Mouse (Mus musculus) splenic B cell, adult 2 months (primary cell): ENCODE results near the gene Serp2.

Source experiments
- DNase-seq: peaks from one replicate; pipeline ENCODE4 v3.0.0-alpha.2; 2011; ENCODE audit warnings: low read depth, low spot score
- H3K27me3 ChIP-seq: 2 replicates; pipeline ENCODE4 v1.6.1; 2012; ENCODE audit warnings: mild to moderate bottlenecking, low read length, moderate library complexity, mixed read lengths; ENCODE audit not compliant: control insufficient read depth, poor library complexity, insufficient read depth, severe bottlenecking
- H3K36me3 ChIP-seq: 2 replicates; pipeline ENCODE4 v1.6.1; 2012; ENCODE audit warnings: mild to moderate bottlenecking, low read length, moderate library complexity, mixed read lengths; ENCODE audit not compliant: control insufficient read depth, poor library complexity, insufficient read depth, severe bottlenecking

The Serp2 gene

DNA sequence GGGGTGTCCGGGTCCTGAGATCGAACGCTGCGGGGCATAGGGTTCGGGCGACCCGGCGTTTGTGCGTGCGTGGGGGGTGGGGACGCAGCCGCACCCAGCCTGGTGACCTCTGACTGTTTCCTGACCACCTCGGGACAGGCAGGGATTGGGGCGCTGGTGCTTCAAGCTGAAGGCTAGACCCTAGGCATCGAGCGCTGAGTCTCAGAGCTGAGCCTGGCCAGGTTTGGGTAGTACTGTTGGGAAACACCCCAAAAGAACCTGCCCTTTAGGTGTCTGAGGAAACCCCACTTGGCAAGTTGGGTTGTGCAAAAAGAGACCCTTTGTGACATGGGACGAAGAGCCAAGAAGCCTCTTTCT lies at the start of gene Serp2:
Serp2 (minus strand) TSS at position 38 of the 357 bp plus-strand sequence.
- Histone ChIP-seq H3K36me3 (no peaks in the 10 kb centered on the region), H3K27me3 (no peaks in the 10 kb centered on the region)
- DNase-seq, result no peak

DNA sequence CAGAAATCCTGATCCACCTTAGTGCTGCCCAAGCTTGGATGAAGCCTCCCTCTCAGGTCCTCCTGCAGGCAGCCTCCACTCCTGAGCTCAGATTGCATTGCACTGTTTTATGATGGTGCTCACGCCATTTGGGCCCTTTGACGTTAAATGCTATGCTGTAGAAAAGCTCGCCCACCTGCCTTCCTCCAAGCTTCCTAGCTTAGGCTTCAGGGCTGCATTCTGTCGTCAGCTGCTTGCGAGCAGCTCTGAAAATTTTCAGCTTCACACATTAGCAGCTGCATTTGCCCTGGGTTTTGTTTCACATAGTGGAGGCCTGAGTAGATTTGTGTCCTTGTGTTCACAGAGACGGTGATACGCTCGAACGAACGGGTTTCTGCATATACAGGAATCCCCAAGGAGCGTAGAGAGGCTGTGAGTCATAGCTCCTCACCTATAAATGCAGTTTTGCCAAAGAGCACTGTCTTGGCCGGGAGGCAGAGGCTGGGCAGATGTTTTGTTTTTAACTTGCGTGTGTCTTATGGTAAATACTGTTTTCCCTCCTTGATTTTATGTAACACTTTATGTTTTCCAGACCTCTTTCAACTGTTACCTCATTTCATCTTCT lies 49.3 kb upstream of the Serp2 start:
- DNase-seq, result no peak
- Histone ChIP-seq H3K27me3 (no peaks in the 10 kb centered on the region), H3K36me3 (no peaks in the 10 kb centered on the region)

DNA sequence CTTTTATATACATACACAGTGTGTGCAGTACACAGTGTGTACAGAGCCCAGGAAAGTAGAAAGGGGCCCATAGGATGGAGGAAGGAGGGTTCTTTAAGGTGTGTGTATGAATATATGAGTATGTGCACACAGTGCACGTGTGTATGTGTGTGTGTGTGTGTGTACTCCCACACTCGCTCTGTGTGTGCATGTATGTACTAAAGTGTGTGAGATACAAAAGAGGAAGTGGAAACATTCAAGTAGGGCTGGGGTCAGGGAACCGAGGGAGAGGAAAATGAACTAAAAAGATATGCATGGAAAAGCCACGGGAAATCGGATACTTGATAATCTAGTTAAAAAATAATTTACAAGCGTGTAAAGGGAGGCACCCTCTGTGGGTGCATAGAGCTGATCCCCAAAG lies 47.3 kb upstream of the Serp2 start:
- H3K27me3 ChIP-seq, result no peaks in the 10 kb centered on the region
- peak; percentile 44 for DNase-seq

GRCm38 (mm10) chr14:76601654-76602053 lies 45.0 kb upstream of the Serp2 start:
- no peak for DNase-seq
- H3K36me3 ChIP-seq, result no peaks in the 10 kb centered on the region
- no peaks in the 10 kb centered on the region for H3K27me3 ChIP-seq

More for the DNA sequence above, 47.3 kb upstream of the Serp2 start:
- H3K36me3 ChIP-seq, result no peaks in the 10 kb centered on the region

GRCm38 (mm10) chr14:76600391-76600790 lies 43.7 kb upstream of the Serp2 start:
- no peaks in the 10 kb centered on the region for H3K27me3 ChIP-seq
- H3K36me3 ChIP-seq, result no peaks in the 10 kb centered on the region
- no peak for DNase-seq

GRCm38 (mm10) chr14:76599706-76600105 lies 43.0 kb upstream of the Serp2 start:
- DNase-seq, result no peak
- no peaks in the 10 kb centered on the region for H3K27me3 ChIP-seq

DNA sequence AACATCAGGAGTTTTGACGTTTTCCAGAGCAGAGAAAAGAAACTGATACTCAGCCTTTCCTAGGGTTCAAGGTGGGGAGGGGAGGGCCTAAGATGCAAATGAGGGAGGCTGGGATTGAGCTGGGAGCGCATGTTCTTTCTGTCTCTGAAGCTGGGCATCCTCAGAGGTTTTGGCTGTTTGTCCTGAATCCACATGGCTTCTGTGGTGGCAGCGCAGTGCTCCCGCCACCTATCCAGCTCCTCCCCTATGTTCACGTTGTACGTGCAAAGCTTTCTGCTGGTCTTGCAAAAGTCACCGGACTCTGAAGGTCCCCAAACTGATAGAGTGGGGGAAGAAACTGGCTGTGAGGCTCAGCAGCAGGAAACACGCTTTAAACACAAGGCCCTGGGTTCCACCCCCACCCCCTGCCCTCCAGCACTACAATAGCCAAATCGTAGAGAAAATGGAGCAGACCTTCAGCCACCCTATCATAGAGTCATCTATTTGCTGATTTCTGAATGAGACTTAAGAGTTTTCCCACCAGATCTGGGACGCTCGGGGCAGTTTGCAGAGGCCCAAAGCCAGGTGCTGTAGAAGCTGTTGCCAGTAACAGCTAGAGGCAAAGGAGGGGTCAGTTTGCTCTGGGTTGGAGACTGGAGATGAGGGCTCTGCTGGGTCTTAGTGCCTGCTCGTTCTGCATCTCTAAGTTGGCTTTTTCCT lies 42.0 kb upstream of the Serp2 start:
- peak; percentile 40 for DNase-seq
- H3K36me3 ChIP-seq, result no peaks in the 10 kb centered on the region
- H3K27me3 ChIP-seq, result no peaks in the 10 kb centered on the region

More at GRCm38 (mm10) chr14:76599706-76600105, 43.0 kb upstream of the Serp2 start:
- H3K36me3 ChIP-seq, result no peaks in the 10 kb centered on the region

GRCm38 (mm10) chr14:76597751-76598150 lies 41.1 kb upstream of the Serp2 start:
- H3K27me3 ChIP-seq, result no peaks in the 10 kb centered on the region
- H3K36me3 ChIP-seq, result no peaks in the 10 kb centered on the region
- no peak for DNase-seq

DNA sequence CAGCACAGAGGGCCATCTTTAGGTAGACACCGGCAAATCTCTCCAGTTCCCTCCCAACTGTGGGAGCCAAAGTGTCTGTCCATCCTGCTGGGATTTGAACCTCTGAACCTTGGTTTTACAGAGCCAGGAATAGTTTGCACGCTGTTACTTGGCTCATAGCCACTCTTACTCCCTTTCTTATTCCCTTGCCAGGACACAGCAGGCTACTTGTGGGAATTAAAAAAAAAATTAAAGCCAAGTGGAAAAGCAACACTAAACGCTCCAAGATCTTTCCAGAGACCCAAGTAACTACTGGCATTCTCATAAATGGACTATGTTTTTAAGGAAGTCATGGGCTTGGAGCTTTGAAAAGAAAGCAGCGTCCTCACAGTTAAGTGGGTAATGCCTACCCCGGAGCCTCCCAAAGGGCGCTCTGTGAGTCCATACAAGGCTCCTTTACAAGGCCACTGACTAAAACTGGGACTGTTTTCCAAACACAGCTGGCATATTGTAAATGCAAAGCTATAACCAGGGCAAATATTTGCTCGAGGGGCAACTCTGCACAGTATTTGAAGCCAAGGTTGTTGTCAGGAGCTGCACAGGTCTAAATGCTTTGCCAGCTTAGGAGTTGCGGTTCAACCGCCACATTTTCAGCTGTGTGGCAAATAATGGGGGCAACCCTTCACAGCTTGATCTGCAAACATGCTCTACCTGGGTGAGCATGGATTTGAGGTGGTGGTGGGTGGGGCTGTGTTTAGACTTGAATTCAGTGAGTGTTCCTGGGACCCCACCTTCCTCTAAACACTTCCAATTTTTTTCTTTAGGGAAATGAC lies 38.6 kb upstream of the Serp2 start:
- H3K27me3 ChIP-seq, result no peaks in the 10 kb centered on the region

GRCm38 (mm10) chr14:76594351-76594885 lies 37.7 kb upstream of the Serp2 start:
- no peak for DNase-seq
- H3K36me3 ChIP-seq, result no peaks in the 10 kb centered on the region
- no peaks in the 10 kb centered on the region for H3K27me3 ChIP-seq

More for the DNA sequence above, 38.6 kb upstream of the Serp2 start:
- DNase-seq, result no peak
- no peaks in the 10 kb centered on the region for H3K36me3 ChIP-seq

DNA sequence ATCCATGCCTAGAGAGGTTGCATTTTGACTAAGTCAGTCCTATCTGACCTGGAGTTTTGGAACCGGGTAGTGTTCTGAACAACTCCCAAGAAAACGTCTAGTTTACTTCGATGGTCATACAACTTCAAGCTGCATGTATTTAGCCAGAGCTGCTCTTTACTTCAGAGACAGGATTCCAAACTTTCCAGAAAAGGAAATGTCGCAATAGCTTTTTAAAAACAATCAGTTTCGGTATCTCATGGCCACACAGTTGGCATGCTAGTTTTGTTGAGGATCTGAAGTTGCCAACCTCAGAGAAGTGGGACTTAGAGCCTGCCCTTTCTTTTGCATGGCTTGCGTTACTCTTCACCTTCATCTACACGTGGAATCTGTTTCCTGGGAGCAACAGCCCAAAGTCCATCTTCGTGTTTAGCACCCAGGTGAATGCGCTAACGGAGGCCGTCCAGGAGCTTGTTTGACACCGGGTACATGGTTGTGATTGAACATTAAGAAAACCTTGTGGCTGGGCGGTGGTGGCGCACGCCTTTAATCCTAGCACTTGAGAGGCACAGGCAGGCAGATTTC lies 37.0 kb upstream of the Serp2 start:
- H3K27me3 ChIP-seq, result no peaks in the 10 kb centered on the region
- no peaks in the 10 kb centered on the region for H3K36me3 ChIP-seq
- DNase-seq, result no peak

GRCm38 (mm10) chr14:76592721-76593120 lies 36.0 kb upstream of the Serp2 start:
- Histone ChIP-seq H3K36me3 (no peaks in the 10 kb centered on the region), H3K27me3 (no peaks in the 10 kb centered on the region)
- no peak for DNase-seq

- DNase-seq, result no peak
- Histone ChIP-seq H3K36me3 (no peaks in the 10 kb centered on the region), H3K27me3 (no peaks in the 10 kb centered on the region)
Measured at GRCm38 (mm10) chr14:76592090-76592489, 35.4 kb upstream of the Serp2 start.

GRCm38 (mm10) chr14:76590134-76590533 lies 33.4 kb upstream of the Serp2 start:
- no peak for DNase-seq
- Histone ChIP-seq H3K27me3 (no peaks in the 10 kb centered on the region), H3K36me3 (no peaks in the 10 kb centered on the region)

DNA sequence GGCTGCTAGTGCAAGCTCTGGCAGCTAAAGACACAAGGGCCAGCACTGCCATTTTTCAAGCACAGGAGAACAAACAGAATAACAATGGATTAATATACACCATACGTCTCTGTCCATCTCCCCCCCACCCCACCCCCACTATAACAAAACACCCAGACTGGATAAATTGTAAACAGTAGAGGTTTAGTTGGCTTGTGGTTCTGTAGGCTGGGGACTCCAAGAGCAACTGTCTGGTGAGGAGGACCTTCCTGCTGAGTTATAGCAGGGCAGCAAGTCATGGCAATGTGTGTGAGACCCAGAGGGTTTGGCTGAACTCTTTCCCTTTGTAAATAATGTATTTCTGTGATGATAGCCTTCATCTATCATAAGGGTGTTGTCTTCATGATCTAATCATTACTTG lies 33.0 kb upstream of the Serp2 start:
- no peak for DNase-seq
- H3K27me3 ChIP-seq, result no peaks in the 10 kb centered on the region

More for the DNA sequence above, 33.0 kb upstream of the Serp2 start:
- no peaks in the 10 kb centered on the region for H3K36me3 ChIP-seq
